Mouse (Mus musculus) megakaryocyte, embryonic 14.5 days (primary cell): ENCODE results near the gene Ngb.

Experiments
- FLI1 ChIP-seq: IDR thresholded peaks from 2 replicates; pipeline ENCODE4 v1.6.1; 2012; ENCODE audit warnings: low read length, inconsistent platforms, mixed read lengths
- GATA1 ChIP-seq: IDR thresholded peaks from 3 replicates; pipeline ENCODE4 v1.6.1; 2012; ENCODE audit warnings: mixed read lengths, low read length, inconsistent platforms, borderline replicate concordance

GRCm38 (mm10) chr12:87091916-87092315 is 10.4 kb downstream of the Ngb start:
- TF ChIP-seq GATA1 = no peak
- TF ChIP-seq FLI1 = no peak
